Comparison of ENCODE assay signal across 13 mouse cellular contexts in genomic region chr1:169254250-169254937, GRCm38 (mm10).
DNase-seq lines count a peak whose midpoint lies in the region; ATAC-seq and TF ChIP-seq lines count a peak whose summit lies in the region.
"Had no signal": no experiment of that assay in that cellular context is flagged by ENCODE, and none has a peak within 500 bp of the region (broad histone marks: within the 10 kb centered on the region; RNA-seq: fewer than 3 reads in every experiment).

No protein-coding gene starts in this region.

- H3K4me3 ChIP-seq in forebrain, embryonic 14.5 days (ENCODE audit: low read depth, low read length), result no peak overlapping the region
- no peak overlapping the region for H3K4me3 ChIP-seq in forebrain, embryonic 12.5 days (replicated peaks)
- H3K4me3 ChIP-seq in hindbrain, postnatal 0 days (ENCODE audit: low read length), result no peak overlapping the region
- H3K4me3 ChIP-seq in hindbrain, embryonic 12.5 days, result no peak overlapping the region
- no peak overlapping the region for H3K4me3 ChIP-seq in lung, postnatal 0 days (ENCODE audit: low read depth, low read length)
- H3K4me3 ChIP-seq: heart, embryonic 15.5 days; midbrain, embryonic 13.5 days had no signal

- no peaks in the 10 kb centered on the region for H3K9me3 ChIP-seq in forebrain, embryonic 14.5 days (replicated peaks; ENCODE audit: control insufficient read depth, low read length)
- no peaks in the 10 kb centered on the region for H3K9me3 ChIP-seq in forebrain, embryonic 12.5 days
- H3K9me3 ChIP-seq in hindbrain, postnatal 0 days (ENCODE audit: low read length), result no peaks in the 10 kb centered on the region
- no peaks in the 10 kb centered on the region for H3K9me3 ChIP-seq in hindbrain, embryonic 12.5 days (replicated peaks)
- no peaks in the 10 kb centered on the region for H3K9me3 ChIP-seq in lung, postnatal 0 days (ENCODE audit: low read length)
- H3K9me3 ChIP-seq: heart, embryonic 15.5 days; midbrain, embryonic 13.5 days had no signal

- peak; percentile 44 for DNase-seq in forebrain, embryonic 14.5 days (ENCODE audit: low spot score)
- DNase-seq in hindbrain, postnatal 0 days (ENCODE audit: low spot score), result no peak
- DNase-seq in lung, postnatal 0 days (ENCODE audit: low spot score), result no peak
- no peak for DNase-seq in lung, postnatal 4 days
- peak; percentile 37 for DNase-seq in retina, embryonic 14.5 days (ENCODE audit: low spot score)
- no peak for DNase-seq in right cerebral cortex, adult 18-20 months
- DNase-seq: spleen, adult 18-20 months; thymus, adult 18-20 months had no signal

- peak; percentile 48; the same call in 1 of the 2 replicates for ATAC-seq in forebrain, embryonic 14.5 days
- no peak for ATAC-seq in forebrain, embryonic 12.5 days (ENCODE audit: low FRiP score)
- ATAC-seq in hindbrain, postnatal 0 days, result no peak
- no peak for ATAC-seq in hindbrain, embryonic 12.5 days (ENCODE audit: low FRiP score)
- ATAC-seq in lung, postnatal 0 days, result no peak
- ATAC-seq: midbrain, embryonic 13.5 days had no signal

- no peak overlapping the region for H3K9ac ChIP-seq in forebrain, embryonic 14.5 days (ENCODE audit: low read length)
- no peak overlapping the region for H3K9ac ChIP-seq in forebrain, embryonic 12.5 days
- H3K9ac ChIP-seq in hindbrain, postnatal 0 days (replicated peaks; ENCODE audit: low read length), result no peak overlapping the region
- no peak overlapping the region for H3K9ac ChIP-seq in hindbrain, embryonic 12.5 days
- H3K9ac ChIP-seq in lung, postnatal 0 days (replicated peaks; ENCODE audit: low read depth), result no peak overlapping the region
- H3K9ac ChIP-seq: heart, embryonic 15.5 days; liver, embryonic 14.5 days; midbrain, embryonic 13.5 days had no signal

- no peaks in the 10 kb centered on the region for H3K27me3 ChIP-seq in forebrain, embryonic 14.5 days (replicated peaks; ENCODE audit: control insufficient read depth, insufficient read depth, low read length)
- H3K27me3 ChIP-seq in forebrain, embryonic 12.5 days, result no peaks in the 10 kb centered on the region
- H3K27me3 ChIP-seq in hindbrain, postnatal 0 days (ENCODE audit: insufficient read depth, low read length), result no peaks in the 10 kb centered on the region
- H3K27me3 ChIP-seq in hindbrain, embryonic 12.5 days, result no peaks in the 10 kb centered on the region
- H3K27me3 ChIP-seq in lung, postnatal 0 days (replicated peaks; ENCODE audit: insufficient read depth, low read length), result no peaks in the 10 kb centered on the region
- H3K27me3 ChIP-seq: midbrain, embryonic 13.5 days had no signal

- peak; percentile 45 for TF ChIP-seq CTCF in hindbrain, postnatal 0 days (IDR thresholded peaks at IDR 0.05; ENCODE audit: low read depth)
- TF ChIP-seq CTCF in lung, postnatal 0 days (IDR thresholded peaks at IDR 0.05), result peak; percentile 39

- TF ChIP-seq EP300 in lung, postnatal 0 days (IDR thresholded peaks at IDR 0.05), result no peak

- no peak overlapping the region for H3K4me2 ChIP-seq in forebrain, embryonic 14.5 days (ENCODE audit: low read length)
- H3K4me2 ChIP-seq in forebrain, embryonic 12.5 days, result no peak overlapping the region
- H3K4me2 ChIP-seq in hindbrain, postnatal 0 days (ENCODE audit: low read depth, low read length), result no peak overlapping the region
- H3K4me2 ChIP-seq in hindbrain, embryonic 12.5 days (replicated peaks), result no peak overlapping the region
- H3K4me2 ChIP-seq in lung, postnatal 0 days (replicated peaks; ENCODE audit: low read depth, low read length), result no peak overlapping the region
- H3K4me2 ChIP-seq: heart, embryonic 15.5 days; midbrain, embryonic 13.5 days had no signal

- no peaks in the 10 kb centered on the region for H3K4me1 ChIP-seq in forebrain, embryonic 14.5 days (ENCODE audit: control insufficient read depth, insufficient read depth, low read length)
- H3K4me1 ChIP-seq in forebrain, embryonic 12.5 days, result no peaks in the 10 kb centered on the region; the same call in 1 of the 2 replicates
- no peaks in the 10 kb centered on the region for H3K4me1 ChIP-seq in hindbrain, postnatal 0 days (ENCODE audit: insufficient read depth, low read length)
- H3K4me1 ChIP-seq in hindbrain, embryonic 12.5 days, result peaks cover 8% of the 10 kb centered on the region
- H3K4me1 ChIP-seq in lung, postnatal 0 days (ENCODE audit: insufficient read depth, low read depth, low read length), result no peaks in the 10 kb centered on the region
- H3K4me1 ChIP-seq: midbrain, embryonic 13.5 days had no signal

- H3K36me3 ChIP-seq in forebrain, embryonic 14.5 days (ENCODE audit: control insufficient read depth, insufficient read depth, low read length), result no peaks in the 10 kb centered on the region
- no peaks in the 10 kb centered on the region for H3K36me3 ChIP-seq in forebrain, embryonic 12.5 days (replicated peaks)
- no peaks in the 10 kb centered on the region for H3K36me3 ChIP-seq in hindbrain, postnatal 0 days (ENCODE audit: insufficient read depth, low read length)
- H3K36me3 ChIP-seq in hindbrain, embryonic 12.5 days, result no peaks in the 10 kb centered on the region
- no peaks in the 10 kb centered on the region for H3K36me3 ChIP-seq in lung, postnatal 0 days (ENCODE audit: insufficient read depth, low read length)
- H3K36me3 ChIP-seq: heart, embryonic 15.5 days; midbrain, embryonic 13.5 days had no signal

- H3K27ac ChIP-seq in forebrain, embryonic 14.5 days (ENCODE audit: low read depth, low read length), result no peak overlapping the region
- no peak overlapping the region for H3K27ac ChIP-seq in forebrain, embryonic 12.5 days
- no peak overlapping the region for H3K27ac ChIP-seq in hindbrain, postnatal 0 days
- H3K27ac ChIP-seq in hindbrain, embryonic 12.5 days, result no peak overlapping the region
- no peak overlapping the region for H3K27ac ChIP-seq in lung, postnatal 0 days (ENCODE audit: low read length)
- H3K27ac ChIP-seq: heart, embryonic 15.5 days; liver, embryonic 14.5 days; midbrain, embryonic 13.5 days had no signal

- 53% methylated on average over 7 of the region's 7 CpGs for WGBS in forebrain, embryonic 14.5 days
- WGBS in forebrain, embryonic 12.5 days, result 58% methylated on average over 7 of the region's 7 CpGs
- 39% methylated on average over 7 of the region's 7 CpGs for WGBS in hindbrain, postnatal 0 days
- WGBS in hindbrain, embryonic 12.5 days, result 39% methylated on average over 7 of the region's 7 CpGs
- 32% methylated on average over 7 of the region's 7 CpGs for WGBS in lung, postnatal 0 days

Comparison
In these comparisons a context has a peak if more than half of its experiments do, and no peak if none do; other contexts are left out.
1. DNase-seq: peak in forebrain, embryonic 14.5 days (single experiment) and retina, embryonic 14.5 days (single experiment); none in hindbrain, postnatal 0 days (single experiment), lung, postnatal 0 days (single experiment), lung, postnatal 4 days (0 of 2) and right cerebral cortex, adult 18-20 months (single experiment).